Mouse (Mus musculus): ENCODE data around the gene Ndufb7. TPM values are rescaled to one million over a fixed set of nuclear protein-coding genes. Genes with fewer than 3 reads are reported as not detected.

Ndufb7 gene
- polyA plus RNA-seq, 1 experiment, result not detected

GRCm38 (mm10) chr8:83574631-83575315 lies 8.3 kb downstream of the Ndufb7 start:
- Histone ChIP-seq H3K4me1 (ENCODE audit: control insufficient read depth, insufficient read depth, low read length) (peaks cover 66% of the 10 kb centered on the region), H3K4me3 (ENCODE audit: insufficient read depth, low read depth, low read length) (no peak overlapping the region), H3K27ac (ENCODE audit: insufficient read depth, low read depth, low read length) (no peak overlapping the region; the same call in 1 of the 2 replicates)
- 43% methylated on average over 15 of the region's 15 CpGs for WGBS
- TF ChIP-seq POLR2A (IDR thresholded peaks at IDR 0.05; ENCODE audit: insufficient read depth, low read depth, low read length) (no peak), CTCF (IDR thresholded peaks at IDR 0.05; ENCODE audit: insufficient read depth, low read depth, low read length) (no peak)

- 48% methylated on average over 17 of the region's 17 CpGs for WGBS
- H3K27ac ChIP-seq (ENCODE audit: insufficient read depth, low read depth, low read length), result peak overlapping the region; percentile 48
Observed at GRCm38 (mm10) chr8:83575561-83576515, 9.4 kb downstream of the Ndufb7 start.

GRCm38 (mm10) chr8:83576516-83576895 lies 10.0 kb downstream of the Ndufb7 start:
- Histone ChIP-seq H3K27ac (ENCODE audit: insufficient read depth, low read depth, low read length) (no peak overlapping the region), H3K4me1 (ENCODE audit: control insufficient read depth, insufficient read depth, low read length) (peaks cover 73% of the 10 kb centered on the region), H3K4me3 (ENCODE audit: insufficient read depth, low read depth, low read length) (no peak overlapping the region)
- TF ChIP-seq POLR2A (IDR thresholded peaks at IDR 0.05; ENCODE audit: insufficient read depth, low read depth, low read length) (no peak), CTCF (IDR thresholded peaks at IDR 0.05; ENCODE audit: insufficient read depth, low read depth, low read length) (no peak)
- WGBS, result 59% methylated on average over 3 of the region's 4 CpGs

More at GRCm38 (mm10) chr8:83575561-83576515, 9.4 kb downstream of the Ndufb7 start:
- TF ChIP-seq POLR2A (IDR thresholded peaks at IDR 0.05; ENCODE audit: insufficient read depth, low read depth, low read length), result no peak
- TF ChIP-seq CTCF (IDR thresholded peaks at IDR 0.05; ENCODE audit: insufficient read depth, low read depth, low read length), result no peak
- Histone ChIP-seq H3K4me1 (ENCODE audit: control insufficient read depth, insufficient read depth, low read length) (peaks cover 71% of the 10 kb centered on the region), H3K4me3 (ENCODE audit: insufficient read depth, low read depth, low read length) (no peak overlapping the region)

GRCm38 (mm10) chr8:83576921-83577320 lies 10.4 kb downstream of the Ndufb7 start:
- 47% methylated on average over 4 of the region's 4 CpGs for WGBS
- no peak overlapping the region for H3K4me3 ChIP-seq (ENCODE audit: insufficient read depth, low read depth, low read length)
- H3K4me1 ChIP-seq (ENCODE audit: control insufficient read depth, insufficient read depth, low read length), result peaks cover 73% of the 10 kb centered on the region
- TF ChIP-seq CTCF (IDR thresholded peaks at IDR 0.05; ENCODE audit: insufficient read depth, low read depth, low read length), result no peak
- TF ChIP-seq POLR2A (IDR thresholded peaks at IDR 0.05; ENCODE audit: insufficient read depth, low read depth, low read length), result no peak
- H3K27ac ChIP-seq (ENCODE audit: insufficient read depth, low read depth, low read length), result 0 out of 2 replicates have a peak overlapping the region, but pooled peaks have one; percentile 28

- H3K27ac ChIP-seq (ENCODE audit: insufficient read depth, low read depth, low read length), result 0 out of 2 replicates have a peak overlapping the region, but pooled peaks have one; percentile 28
- WGBS, result 28% methylated on average over 9 of the region's 9 CpGs
- H3K4me3 ChIP-seq (ENCODE audit: insufficient read depth, low read depth, low read length), result no peak overlapping the region
- no peak for TF ChIP-seq CTCF (IDR thresholded peaks at IDR 0.05; ENCODE audit: insufficient read depth, low read depth, low read length)
- TF ChIP-seq POLR2A (IDR thresholded peaks at IDR 0.05; ENCODE audit: insufficient read depth, low read depth, low read length), result no peak
- peaks cover 77% of the 10 kb centered on the region for H3K4me1 ChIP-seq (ENCODE audit: control insufficient read depth, insufficient read depth, low read length)
Observed at GRCm38 (mm10) chr8:83577384-83577791, 10.9 kb downstream of the Ndufb7 start.

GRCm38 (mm10) chr8:83578131-83579055 lies 11.9 kb downstream of the Ndufb7 start:
- 0 out of 2 replicates have a peak overlapping the region, but pooled peaks have one; percentile 9 for H3K27ac ChIP-seq (ENCODE audit: insufficient read depth, low read depth, low read length)
- H3K4me3 ChIP-seq (ENCODE audit: insufficient read depth, low read depth, low read length), result no peak overlapping the region
- peaks cover 79% of the 10 kb centered on the region for H3K4me1 ChIP-seq (ENCODE audit: control insufficient read depth, insufficient read depth, low read length)
- TF ChIP-seq CTCF (IDR thresholded peaks at IDR 0.05; ENCODE audit: insufficient read depth, low read depth, low read length) (no peak), POLR2A (IDR thresholded peaks at IDR 0.05; ENCODE audit: insufficient read depth, low read depth, low read length) (no peak)
- 56% methylated on average over 17 of the region's 17 CpGs for WGBS

GRCm38 (mm10) chr8:83579676-83580075 lies 13.2 kb downstream of the Ndufb7 start:
- H3K4me1 ChIP-seq (ENCODE audit: control insufficient read depth, insufficient read depth, low read length), result peaks cover 71% of the 10 kb centered on the region
- no peak overlapping the region for H3K4me3 ChIP-seq (ENCODE audit: insufficient read depth, low read depth, low read length)
- no peak overlapping the region for H3K27ac ChIP-seq (ENCODE audit: insufficient read depth, low read depth, low read length)
- TF ChIP-seq CTCF (IDR thresholded peaks at IDR 0.05; ENCODE audit: insufficient read depth, low read depth, low read length) (no peak), POLR2A (IDR thresholded peaks at IDR 0.05; ENCODE audit: insufficient read depth, low read depth, low read length) (no peak)
- WGBS, result 87% methylated on average over 8 of the region's 8 CpGs

GRCm38 (mm10) chr8:83580826-83581225 lies 14.4 kb downstream of the Ndufb7 start:
- Histone ChIP-seq H3K27ac (ENCODE audit: insufficient read depth, low read depth, low read length) (no peak overlapping the region), H3K4me3 (ENCODE audit: insufficient read depth, low read depth, low read length) (no peak overlapping the region), H3K4me1 (ENCODE audit: control insufficient read depth, insufficient read depth, low read length) (peaks cover 62% of the 10 kb centered on the region)
- TF ChIP-seq POLR2A (IDR thresholded peaks at IDR 0.05; ENCODE audit: insufficient read depth, low read depth, low read length), result no peak
- no peak for TF ChIP-seq CTCF (IDR thresholded peaks at IDR 0.05; ENCODE audit: insufficient read depth, low read depth, low read length)
- 60% methylated on average over 8 of the region's 8 CpGs for WGBS
